Mouse (Mus musculus) stomach, postnatal 0 days (tissue): ENCODE data around the gene Grb14.
A peak's percentile ranks its signal among the peaks of the same experiment; 100 is the strongest.

Experiments
- CTCF ChIP-seq: IDR thresholded peaks from 2 replicates; pipeline ENCODE4 v1.5.1; 2016; ENCODE audit warnings: antibody characterized with exemption, low read depth, mild to moderate bottlenecking, moderate library complexity
- EP300 ChIP-seq: optimal IDR thresholded peaks from 2 replicates; pipeline ENCODE3; 2016; ENCODE audit warnings: antibody characterized with exemption

GRCm38 (mm10) chr2:65022363-65023240 is 2.2 kb downstream of the Grb14 start:
- peak; percentile 60 for TF ChIP-seq CTCF
- TF ChIP-seq EP300 = no peak
